Mouse (Mus musculus): Measurements from ENCODE around the gene Mrpl16. TPM values are rescaled to one million over a fixed set of nuclear protein-coding genes. Genes with fewer than 3 reads are reported as not detected.

Gene Mrpl16
- polyA plus RNA-seq, 2 experiments: 30.3 to 50.7 TPM

GRCm38 (mm10) chr19:11768163-11768562 lies 2.0 kb upstream of the Mrpl16 start:
- Histone ChIP-seq H3K4me3 (replicated peaks; ENCODE audit: low read length) (no peak overlapping the region), H3K9me3 (ENCODE audit: control insufficient read depth, low read length) (no peaks in the 10 kb centered on the region), H3K27ac (replicated peaks; ENCODE audit: low read depth, low read length) (no peak overlapping the region), H3K4me2 (replicated peaks; ENCODE audit: low read depth, low read length, severe bottlenecking) (no peak overlapping the region), H3K36me3 (ENCODE audit: control insufficient read depth, insufficient read depth, low read length) (no peaks in the 10 kb centered on the region), H3K4me1 (ENCODE audit: control insufficient read depth, insufficient read depth, low read length) (peaks cover 6% of the 10 kb centered on the region; the same call in 1 of the 2 replicates), H3K9ac (ENCODE audit: low read depth, low read length, severe bottlenecking) (no peak overlapping the region), H3K27me3 (ENCODE audit: control insufficient read depth, insufficient read depth, low read length) (no peaks in the 10 kb centered on the region)
- WGBS: 13% methylated on average over 3 of the region's 3 CpGs
- DNase-seq (ENCODE audit: low spot score) (peak; percentile 43), ATAC-seq (ENCODE audit: low FRiP score, low read depth) (no peak)
- TF ChIP-seq POLR2A (IDR thresholded peaks at IDR 0.05; ENCODE audit: borderline replicate concordance, extremely low read depth, insufficient read depth, insufficient read length): no peak

DNA sequence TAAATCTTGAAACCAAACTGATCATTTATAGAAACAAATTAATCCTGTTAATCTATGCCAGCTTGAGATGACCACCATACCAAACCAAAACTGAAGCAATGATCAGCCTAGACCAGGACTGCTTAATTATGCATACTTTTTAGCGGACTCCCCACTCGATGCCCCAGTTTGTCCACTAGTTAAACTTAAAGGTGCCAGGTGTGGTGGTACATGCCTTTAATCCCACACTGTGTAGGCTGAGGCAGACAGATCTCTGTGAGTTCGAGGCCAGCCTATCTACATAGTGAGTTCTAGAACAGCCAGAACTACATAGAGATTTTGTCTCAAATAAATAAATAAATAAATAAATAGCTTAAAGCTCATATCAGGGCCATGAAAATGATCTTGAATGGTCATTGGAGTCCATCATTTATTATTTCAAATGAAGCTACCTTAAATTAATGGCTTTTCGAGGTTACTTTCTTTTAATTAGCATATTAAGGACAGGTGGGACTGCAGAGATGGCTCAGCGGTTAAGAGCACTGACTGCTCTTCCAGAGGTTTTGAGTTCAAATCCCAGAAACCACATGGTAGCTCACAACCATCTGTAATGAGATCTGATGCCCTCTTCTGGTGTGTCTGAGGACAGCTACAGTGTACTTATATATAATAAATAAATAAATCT lies 802 bp upstream of the Mrpl16 start:
- TF ChIP-seq POLR2A (IDR thresholded peaks at IDR 0.05; ENCODE audit: borderline replicate concordance, extremely low read depth, insufficient read depth, insufficient read length): no peak
- Histone ChIP-seq H3K27me3 (ENCODE audit: control insufficient read depth, insufficient read depth, low read length) (no peaks in the 10 kb centered on the region), H3K36me3 (ENCODE audit: control insufficient read depth, insufficient read depth, low read length) (peaks cover 12% of the 10 kb centered on the region), H3K4me1 (ENCODE audit: control insufficient read depth, insufficient read depth, low read length) (peaks cover 6% of the 10 kb centered on the region; the same call in 1 of the 2 replicates), H3K9me3 (ENCODE audit: control insufficient read depth, low read length) (no peaks in the 10 kb centered on the region), H3K9ac (ENCODE audit: low read depth, low read length, severe bottlenecking) (no peak overlapping the region), H3K4me2 (replicated peaks; ENCODE audit: low read depth, low read length, severe bottlenecking) (peak overlapping the region; percentile 69), H3K4me3 (replicated peaks; ENCODE audit: low read length) (no peak overlapping the region; the same call in 1 of the 2 replicates), H3K27ac (replicated peaks; ENCODE audit: low read depth, low read length) (no peak overlapping the region)
- 90% methylated on average over 5 of the region's 5 CpGs for WGBS
- ATAC-seq (ENCODE audit: low FRiP score, low read depth): no peak
- no peak for DNase-seq (ENCODE audit: low spot score)

DNA sequence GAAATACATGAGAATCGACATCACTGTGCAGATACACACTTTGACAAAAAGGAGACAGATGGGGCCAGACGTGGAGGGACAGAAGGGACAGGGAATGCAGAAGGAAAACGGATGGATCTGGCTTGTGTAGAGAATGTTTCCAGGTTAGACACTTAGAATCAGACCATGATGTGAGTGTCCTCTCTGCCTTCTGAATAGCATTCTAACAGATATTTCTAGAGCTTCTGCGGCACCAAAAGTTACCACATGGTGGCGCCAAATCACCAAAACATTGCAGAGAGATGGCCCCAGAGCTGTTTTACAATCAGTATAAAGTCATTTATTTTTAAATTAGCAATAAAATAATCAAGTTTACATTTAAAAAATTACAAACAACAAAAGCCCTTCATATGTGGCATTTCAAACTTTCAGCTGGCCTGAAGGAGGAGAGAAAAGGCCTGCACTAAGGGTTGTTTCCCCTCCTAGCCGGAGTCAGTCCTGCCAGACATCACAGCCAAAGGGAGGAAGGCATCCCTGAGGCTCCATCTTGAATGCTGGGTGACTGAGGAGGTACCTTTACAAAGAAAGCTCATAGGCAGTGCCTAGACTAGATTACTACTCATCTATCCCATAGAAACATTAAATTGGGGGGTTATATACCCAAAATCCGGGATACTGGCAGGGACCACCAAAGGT lies 7.1 kb downstream of the Mrpl16 start:
- 64% methylated on average over 7 of the region's 7 CpGs for WGBS
- H3K9me3 ChIP-seq (ENCODE audit: control insufficient read depth, low read length): no peaks in the 10 kb centered on the region
- H3K27ac ChIP-seq (replicated peaks; ENCODE audit: low read depth, low read length): no peak overlapping the region
- H3K4me1 ChIP-seq (ENCODE audit: control insufficient read depth, insufficient read depth, low read length): no peaks in the 10 kb centered on the region
- no peak overlapping the region for H3K4me2 ChIP-seq (replicated peaks; ENCODE audit: low read depth, low read length, severe bottlenecking)
- no peaks in the 10 kb centered on the region for H3K27me3 ChIP-seq (ENCODE audit: control insufficient read depth, insufficient read depth, low read length)
- DNase-seq (ENCODE audit: low spot score) (peak; percentile 58), ATAC-seq (ENCODE audit: low FRiP score, low read depth) (no peak)
- TF ChIP-seq POLR2A (IDR thresholded peaks at IDR 0.05; ENCODE audit: borderline replicate concordance, extremely low read depth, insufficient read depth, insufficient read length): no peak
- no peak overlapping the region for H3K4me3 ChIP-seq (replicated peaks; ENCODE audit: low read length)
- H3K9ac ChIP-seq (ENCODE audit: low read depth, low read length, severe bottlenecking): no peak overlapping the region
- H3K36me3 ChIP-seq (ENCODE audit: control insufficient read depth, insufficient read depth, low read length): peaks cover 27% of the 10 kb centered on the region

DNA sequence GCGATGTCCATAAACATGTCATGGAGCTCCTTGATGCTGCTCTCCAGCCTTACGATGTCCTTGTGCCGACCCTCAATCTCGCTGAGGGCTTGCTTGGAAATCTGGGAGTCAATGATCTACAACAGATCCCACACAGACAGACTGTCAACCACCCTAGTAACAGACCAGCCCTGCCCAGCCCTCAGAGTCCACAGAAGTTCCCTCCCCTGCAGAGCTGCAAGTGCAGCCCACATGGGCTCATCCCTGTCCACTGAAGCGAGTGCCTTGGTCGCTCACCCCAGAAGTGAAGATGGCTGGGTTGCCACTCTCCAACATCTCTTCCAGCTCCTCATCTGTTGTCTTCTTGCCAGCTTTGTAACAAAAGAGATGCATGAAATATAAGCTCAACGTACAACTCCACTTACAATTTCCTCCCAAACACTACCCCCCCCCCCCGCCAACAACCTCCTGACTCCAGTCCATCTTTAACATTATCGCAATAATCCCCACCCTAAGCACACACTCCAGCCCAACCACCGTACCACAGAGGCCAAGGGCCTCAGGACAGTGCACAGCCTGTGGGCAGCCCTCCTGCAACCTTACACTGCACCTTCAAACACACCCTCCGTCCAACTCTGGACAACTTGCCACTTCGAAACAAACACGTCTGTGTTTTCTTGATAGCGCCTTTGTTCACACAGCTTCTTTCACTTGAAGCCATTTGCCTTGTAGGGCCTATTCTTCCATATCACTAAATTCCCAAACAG lies 15.4 kb downstream of the Mrpl16 start:
- Histone ChIP-seq H3K27ac (replicated peaks; ENCODE audit: low read depth, low read length) (no peak overlapping the region), H3K4me2 (replicated peaks; ENCODE audit: low read depth, low read length, severe bottlenecking) (no peak overlapping the region), H3K4me1 (ENCODE audit: control insufficient read depth, insufficient read depth, low read length) (no peaks in the 10 kb centered on the region), H3K9me3 (ENCODE audit: control insufficient read depth, low read length) (no peaks in the 10 kb centered on the region), H3K9ac (ENCODE audit: low read depth, low read length, severe bottlenecking) (no peak overlapping the region), H3K27me3 (ENCODE audit: control insufficient read depth, insufficient read depth, low read length) (no peaks in the 10 kb centered on the region), H3K36me3 (ENCODE audit: control insufficient read depth, insufficient read depth, low read length) (no peaks in the 10 kb centered on the region), H3K4me3 (replicated peaks; ENCODE audit: low read length) (no peak overlapping the region)
- DNase-seq (ENCODE audit: low spot score): no peak
- ATAC-seq (ENCODE audit: low FRiP score, low read depth): no peak
- TF ChIP-seq POLR2A (IDR thresholded peaks at IDR 0.05; ENCODE audit: borderline replicate concordance, extremely low read depth, insufficient read depth, insufficient read length): no peak
- 88% methylated on average over 14 of the region's 14 CpGs for WGBS

- no peak overlapping the region for H3K4me2 ChIP-seq (replicated peaks; ENCODE audit: low read depth, low read length, severe bottlenecking)
- no peaks in the 10 kb centered on the region for H3K4me1 ChIP-seq (ENCODE audit: control insufficient read depth, insufficient read depth, low read length)
- no peak for TF ChIP-seq POLR2A (IDR thresholded peaks at IDR 0.05; ENCODE audit: borderline replicate concordance, extremely low read depth, insufficient read depth, insufficient read length)
- DNase-seq (ENCODE audit: low spot score) (no peak), ATAC-seq (ENCODE audit: low FRiP score, low read depth) (no peak)
- no peaks in the 10 kb centered on the region for H3K36me3 ChIP-seq (ENCODE audit: control insufficient read depth, insufficient read depth, low read length)
- 93% methylated on average over 6 of the region's 6 CpGs for WGBS
- H3K4me3 ChIP-seq (replicated peaks; ENCODE audit: low read length): no peak overlapping the region
- H3K27ac ChIP-seq (replicated peaks; ENCODE audit: low read depth, low read length): no peak overlapping the region
- no peaks in the 10 kb centered on the region for H3K27me3 ChIP-seq (ENCODE audit: control insufficient read depth, insufficient read depth, low read length)
- no peak overlapping the region for H3K9ac ChIP-seq (ENCODE audit: low read depth, low read length, severe bottlenecking)
- no peaks in the 10 kb centered on the region for H3K9me3 ChIP-seq (ENCODE audit: control insufficient read depth, low read length)
These were observed 17.6 kb downstream of the Mrpl16 start for GRCm38 (mm10) chr19:11787826-11788225.

Data from limb, embryonic 14.5 days (tissue).